Mouse (Mus musculus) left cerebral cortex, postnatal 14 days (tissue): ENCODE measurements around the gene Naaa. TPM values are rescaled to one million over a fixed set of nuclear protein-coding genes. Genes with fewer than 3 reads are reported as not detected.

Source experiments
- DNase-seq, 2 experiments: peaks; one replicate each; pipeline ENCODE4 v3.0.0; 2021 to 2022; ENCODE audit warnings: low spot score in 2 of 2, mixed read lengths in 1 of 2
- intact Hi-C: fragments of 180-260 bp; cut with DNase I; formaldehyde crosslinking; loops from one replicate; pipeline ENCODE4 v1.15.1; 2025
- total RNA-seq, 2 experiments: library from RNA; stranded (reverse); gene quantifications; 2 replicates each; pipeline ENCODE4 v1.2.3; 2021

The Naaa gene
- total RNA-seq, 2 experiments from 2014 or later = 26.6 to 30.7 TPM

DNA sequence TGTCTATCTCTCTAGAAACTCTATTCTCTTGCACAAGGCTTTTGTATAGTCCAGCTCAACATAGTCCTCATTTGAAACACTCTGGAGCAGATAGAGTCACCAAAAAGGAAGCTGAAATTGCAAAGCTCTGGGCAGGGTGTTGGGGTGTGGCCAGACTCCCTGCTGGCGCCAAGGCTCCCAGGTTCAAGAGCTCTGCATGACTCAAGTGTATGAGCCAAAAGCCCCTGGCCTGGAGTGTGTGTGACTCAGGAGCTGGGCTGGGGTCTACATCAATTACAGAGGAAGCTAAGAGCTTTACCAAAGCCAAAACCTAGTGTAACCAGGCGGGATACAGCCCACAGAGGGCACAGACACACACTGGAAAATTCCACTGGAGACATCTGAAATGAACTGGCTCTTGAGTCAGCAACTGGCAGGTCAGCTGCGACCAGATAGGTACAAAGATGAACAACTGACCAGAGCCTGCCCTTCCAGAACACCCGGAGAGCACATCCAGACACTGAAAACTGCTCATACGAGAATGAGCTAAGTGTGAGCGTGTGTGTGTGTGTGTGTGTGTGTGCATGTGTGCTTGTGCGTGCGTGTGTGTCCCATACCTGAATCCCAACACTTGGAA, 57.6 kb downstream of the Naaa start:
- intact Hi-C loops = no loop called here
- no peak for DNase-seq

GRCm38 (mm10) chr5:92219826-92220225, 58.1 kb downstream of the Naaa start:
- intact Hi-C loops = no loop called here
- DNase-seq = no peak

DNA sequence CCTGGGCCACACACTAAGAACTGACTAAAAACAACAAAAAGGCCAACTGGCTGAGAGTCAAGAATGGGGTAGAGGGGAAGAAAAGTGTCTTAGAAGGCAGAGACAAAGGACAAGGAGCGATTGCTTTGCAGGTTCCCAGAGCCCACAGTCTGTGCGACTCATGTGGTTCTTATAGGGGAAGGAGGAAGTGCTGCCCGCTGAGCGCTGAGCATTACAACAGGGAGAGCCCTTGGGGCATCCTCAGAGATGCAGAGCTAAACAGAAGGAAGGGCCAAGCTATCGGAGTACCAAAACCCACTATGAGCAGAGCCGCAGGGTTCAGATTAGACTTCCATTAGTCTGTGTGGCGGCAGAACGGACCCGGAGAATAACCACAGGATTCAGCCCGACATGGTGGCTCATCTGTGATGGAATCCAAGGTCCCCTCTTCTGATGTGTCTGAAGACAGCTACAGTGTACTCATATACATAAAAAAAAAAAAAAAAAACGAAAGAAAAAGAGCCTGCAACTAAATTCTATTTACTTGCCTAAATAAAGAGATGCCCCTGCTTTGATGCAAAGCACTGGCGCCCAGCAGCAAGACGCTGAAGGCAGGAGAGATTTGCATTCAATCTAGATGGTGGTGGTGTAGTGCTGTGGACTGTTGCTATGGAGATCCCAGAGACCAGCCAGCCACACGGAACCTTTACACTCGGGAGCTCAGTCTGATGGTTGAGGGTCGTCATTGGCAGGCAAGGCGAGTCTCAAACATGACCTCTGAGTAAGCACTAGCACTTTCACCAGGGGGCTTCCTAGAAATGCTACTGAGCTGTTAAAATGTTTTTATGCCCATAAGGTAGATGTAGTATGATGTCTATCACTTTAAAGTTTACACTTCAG, 58.8 kb downstream of the Naaa start:
- intact Hi-C loops = no loop called here
- no peak for DNase-seq

- DNase-seq = no peak
Observed at GRCm38 (mm10) chr5:92215308-92215707, 62.7 kb downstream of the Naaa start, which contains the start of gene U90926. U90926 (minus strand) TSS chr5:92215408.

DNA sequence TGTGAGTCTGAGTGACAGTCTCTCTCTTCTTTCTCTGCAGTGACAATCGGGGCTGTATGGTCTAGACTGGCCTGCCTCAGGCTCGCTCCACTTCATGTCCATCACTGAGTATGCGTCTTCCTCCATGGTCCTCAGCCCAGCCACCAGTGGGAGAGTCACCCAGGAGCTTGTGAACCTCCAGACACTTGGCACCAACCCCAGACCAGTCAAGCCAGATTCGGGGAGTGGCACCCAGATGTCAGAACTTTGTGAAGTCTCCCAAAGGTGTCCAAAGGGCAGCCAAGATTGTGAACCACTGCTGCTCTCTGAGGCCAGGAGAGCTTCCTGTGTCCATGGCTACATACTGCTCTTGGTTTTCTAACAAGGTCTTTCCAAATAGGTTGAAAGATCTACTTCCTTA, 65.7 kb downstream of the Naaa start:
- no peak for DNase-seq

More at GRCm38 (mm10) chr5:92215308-92215707, 62.7 kb downstream of the Naaa start, which contains the start of gene U90926:
- intact Hi-C loops = no loop called here

DNA sequence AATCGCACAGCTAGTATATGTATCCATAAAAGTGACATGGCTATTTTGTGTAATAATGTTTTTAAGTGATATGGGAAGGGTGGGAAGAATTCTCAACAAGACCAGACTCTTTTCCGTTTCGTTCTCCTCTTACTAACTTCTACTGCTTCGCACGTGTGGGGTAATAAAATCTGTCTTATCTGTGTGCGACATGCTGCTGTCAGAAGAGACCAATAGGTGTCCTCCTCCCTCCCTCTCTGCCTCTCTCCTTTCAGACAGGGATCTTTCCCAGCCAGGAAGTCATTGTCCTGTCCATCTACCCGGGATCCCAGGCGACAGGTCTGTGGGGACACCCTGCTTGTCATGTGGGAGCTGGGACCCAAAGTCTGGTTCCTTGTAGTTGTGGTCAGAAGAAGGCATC, 67.8 kb downstream of the Naaa start:
- intact Hi-C loops = no loop called here
- no peak for DNase-seq

More for the DNA sequence above, 65.7 kb downstream of the Naaa start:
- intact Hi-C loops = no loop called here

Other genes with a start within 250 kb of the Naaa start
- 10 to 100 TPM; 61.9 to 68.6 TPM for gene Cdkl2, start 234.3 kb downstream of the Naaa start, total RNA-seq
- 100 to 1,000 TPM; 176 to 179 TPM for gene G3bp2, start 194.5 kb downstream of the Naaa start, total RNA-seq
- gene Uso1, start 140.2 kb downstream of the Naaa start, total RNA-seq = 10 to 100 TPM; 65.8 to 66.1 TPM
- not detected for gene U90926, start 62.8 kb downstream of the Naaa start, total RNA-seq
- 1 to 10 TPM in 1 of 2 experiments, under 1 TPM in 1; 0.23 to 1.0 TPM for gene Ppef2, start 21.9 kb downstream of the Naaa start, total RNA-seq
- 10 to 100 TPM; 18.6 to 20.2 TPM for gene Sdad1, start 32.3 kb upstream of the Naaa start, total RNA-seq
- gene Cxcl9, start 49.9 kb upstream of the Naaa start, total RNA-seq = not detected
- gene Art3, start 53.7 kb upstream of the Naaa start, total RNA-seq = 10 to 100 TPM; 10.2 to 11.8 TPM
- not detected for gene Cxcl10, start 70.7 kb upstream of the Naaa start, total RNA-seq
- 10 to 100 TPM; 25.6 to 29.5 TPM for gene Nup54, start 157.0 kb upstream of the Naaa start, total RNA-seq
- 10 to 100 TPM; 81.8 to 82.3 TPM for gene Scarb2, start 228.7 kb upstream of the Naaa start, total RNA-seq